Comparison of ENCODE assay signal across 35 mouse cellular contexts in genomic region chr7:82346706-82347105, GRCm38 (mm10).
"Had no signal": no experiment of that assay in that cellular context is flagged by ENCODE, and none has a peak within 500 bp of the region (broad histone marks: within the 10 kb centered on the region; RNA-seq: fewer than 3 reads in every experiment).

No protein-coding gene starts in this region.

- H3K27ac ChIP-seq: heart, embryonic 13.5 days; heart, embryonic 15.5 days; hindbrain, embryonic 10.5 days; hindbrain, embryonic 12.5 days; hindbrain, embryonic 13.5 days; hindbrain, embryonic 14.5 days; hindbrain, embryonic 15.5 days; hindbrain, postnatal 0 days; intestine, embryonic 15.5 days; kidney, embryonic 15.5 days; kidney, postnatal 0 days; layer of hippocampus, adult 2 months; left cerebral cortex, adult 2 months had no signal

- DNase-seq: heart, postnatal 10 days; heart, postnatal 14 days; heart, postnatal 36 days; heart, postnatal 4 days; kidney, adult 11 months; kidney, adult 18-20 months; kidney, adult 2 months; kidney, adult 8-10 months; kidney, adult 9 months; kidney, postnatal 10 days; kidney, postnatal 14 days; kidney, postnatal 25 days; kidney, postnatal 36 days; kidney, postnatal 4 days; layer of hippocampus, adult 9-11 months; layer of hippocampus, postnatal 36 days had no signal

- H3K9me3 ChIP-seq: heart, embryonic 12.5 days; heart, embryonic 13.5 days; heart, embryonic 15.5 days; hindbrain, embryonic 10.5 days; hindbrain, embryonic 12.5 days; hindbrain, embryonic 13.5 days; hindbrain, embryonic 15.5 days; intestine, embryonic 15.5 days; kidney, embryonic 15.5 days had no signal

- H3K4me3 ChIP-seq: heart, embryonic 12.5 days; heart, embryonic 13.5 days; heart, embryonic 15.5 days; hindbrain, embryonic 10.5 days; hindbrain, embryonic 12.5 days; hindbrain, embryonic 13.5 days; hindbrain, embryonic 15.5 days; intestine, embryonic 15.5 days; kidney, embryonic 15.5 days; layer of hippocampus, adult 2 months; left cerebral cortex, adult 2 months had no signal

- H3K9ac ChIP-seq: heart, embryonic 12.5 days; heart, embryonic 13.5 days; heart, embryonic 15.5 days; hindbrain, embryonic 12.5 days; hindbrain, embryonic 13.5 days; hindbrain, embryonic 14.5 days; hindbrain, embryonic 15.5 days; intestine, embryonic 15.5 days; kidney, embryonic 15.5 days had no signal

- H3K27me3 ChIP-seq: heart, embryonic 12.5 days; heart, embryonic 13.5 days; heart, embryonic 15.5 days; hindbrain, embryonic 12.5 days; hindbrain, embryonic 13.5 days; hindbrain, embryonic 15.5 days; intestine, embryonic 15.5 days had no signal

- H3K4me1 ChIP-seq: heart, embryonic 12.5 days; heart, embryonic 13.5 days; heart, embryonic 15.5 days; hindbrain, embryonic 10.5 days; hindbrain, embryonic 12.5 days; hindbrain, embryonic 13.5 days; intestine, embryonic 15.5 days had no signal

- ATAC-seq: hindbrain, embryonic 16.5 days; hindbrain, postnatal 0 days; inflammation-experienced regulatory T-cells, adult 6 months; intestine, embryonic 15.5 days; intestine, embryonic 16.5 days; intestine, postnatal 0 days had no signal

- H3K4me2 ChIP-seq: heart, embryonic 11.5 days; heart, embryonic 12.5 days; heart, embryonic 13.5 days; heart, embryonic 15.5 days; hindbrain, embryonic 12.5 days; hindbrain, embryonic 13.5 days; hindbrain, embryonic 14.5 days; hindbrain, embryonic 15.5 days; intestine, embryonic 15.5 days; kidney, embryonic 15.5 days had no signal

- H3K36me3 ChIP-seq: heart, embryonic 12.5 days; heart, embryonic 13.5 days; heart, embryonic 15.5 days; hindbrain, embryonic 10.5 days; hindbrain, embryonic 12.5 days; hindbrain, embryonic 13.5 days; hindbrain, embryonic 15.5 days; intestine, embryonic 15.5 days; kidney, embryonic 15.5 days had no signal
